Mouse (Mus musculus): ENCODE results near the gene Dido1.

Dido1 gene

GRCm38 (mm10) chr2:180709923-180710272 is at the start of gene Dido1, which contains the start of gene Gid8:
Gene Dido1 (minus strand): TSS chr2:180709999.
Gene Gid8 (plus strand): TSS chr2:180710117.
- DNase-seq (ENCODE audit: low spot score), result peak; percentile 98

DNA sequence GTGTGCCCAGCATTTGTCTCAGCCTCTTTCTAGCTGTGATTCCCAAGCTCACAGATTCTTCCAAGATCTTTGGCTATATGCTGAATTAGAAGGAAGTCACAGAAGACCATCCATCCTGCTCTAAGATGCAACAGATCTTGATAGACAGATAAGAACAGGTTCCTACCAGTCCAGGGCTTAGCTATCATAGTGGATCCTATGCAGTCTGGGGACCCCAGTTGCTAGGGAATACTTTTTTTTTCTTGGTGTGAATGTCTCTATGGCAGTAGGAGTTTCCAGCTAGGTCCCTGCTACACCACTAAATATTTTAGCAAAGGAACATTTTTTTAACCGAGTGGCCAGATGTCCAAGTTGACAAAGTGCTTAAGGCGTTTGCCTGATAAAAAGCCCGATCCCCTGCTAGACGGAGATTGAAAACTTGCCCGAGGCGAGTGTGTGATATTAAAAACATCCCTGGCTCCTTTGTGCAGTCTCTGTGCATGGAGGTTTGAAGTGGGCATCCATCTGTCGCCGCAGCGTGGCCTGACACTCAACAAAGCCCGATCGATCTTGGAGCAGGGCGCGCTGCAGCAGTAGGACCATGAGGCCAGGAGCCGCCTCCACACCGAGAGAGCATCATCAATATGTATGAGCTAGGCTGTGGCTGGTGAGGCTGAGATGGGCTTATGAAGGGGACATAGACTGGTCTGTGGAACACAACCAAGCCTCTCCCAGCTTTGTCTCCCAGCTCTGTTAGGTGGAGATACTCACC is 48.9 kb upstream of the Dido1 start:
- no peak for DNase-seq (ENCODE audit: low spot score)

DNA sequence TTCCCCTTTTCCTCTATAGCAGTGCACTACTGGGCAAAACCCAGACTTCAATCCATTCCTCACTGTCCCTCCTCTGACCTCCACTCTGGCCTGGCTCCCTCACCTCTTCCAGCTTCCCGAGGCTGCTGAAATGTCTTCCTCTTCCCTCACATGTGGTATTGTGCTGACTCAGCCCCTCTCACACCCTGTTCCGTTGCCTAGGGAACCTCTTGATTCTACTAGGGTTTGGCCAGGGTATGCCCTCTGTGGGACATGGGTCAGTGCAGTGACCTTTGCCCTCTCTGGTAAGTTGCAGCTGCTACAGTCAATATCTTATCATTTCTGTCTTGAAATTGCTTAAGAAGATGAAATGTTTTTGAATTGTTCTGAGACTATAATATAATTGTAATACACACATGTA is 47.0 kb upstream of the Dido1 start:
- DNase-seq (ENCODE audit: low spot score), result no peak

DNA sequence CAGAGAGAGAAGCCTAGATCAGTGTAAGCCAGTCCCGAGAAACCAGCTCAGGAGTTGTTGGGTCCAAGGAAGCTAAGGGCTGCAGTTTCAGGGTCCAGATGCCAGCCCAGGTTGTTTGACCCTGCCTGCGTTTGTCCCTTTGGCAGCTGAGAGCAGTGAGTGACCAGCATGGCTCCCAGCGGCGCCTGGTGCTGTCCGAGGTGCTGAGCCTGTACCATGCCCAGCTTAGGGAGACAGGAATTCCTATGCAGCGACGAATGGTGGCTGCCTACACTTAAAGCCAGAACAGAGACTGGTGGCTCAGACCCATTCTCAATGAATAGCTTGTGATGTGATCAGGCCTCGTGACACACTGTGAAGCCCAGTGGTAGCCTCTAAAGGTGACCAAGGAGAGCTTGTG is 46.1 kb upstream of the Dido1 start:
- DNase-seq (ENCODE audit: low spot score), result peak; percentile 35

DNA sequence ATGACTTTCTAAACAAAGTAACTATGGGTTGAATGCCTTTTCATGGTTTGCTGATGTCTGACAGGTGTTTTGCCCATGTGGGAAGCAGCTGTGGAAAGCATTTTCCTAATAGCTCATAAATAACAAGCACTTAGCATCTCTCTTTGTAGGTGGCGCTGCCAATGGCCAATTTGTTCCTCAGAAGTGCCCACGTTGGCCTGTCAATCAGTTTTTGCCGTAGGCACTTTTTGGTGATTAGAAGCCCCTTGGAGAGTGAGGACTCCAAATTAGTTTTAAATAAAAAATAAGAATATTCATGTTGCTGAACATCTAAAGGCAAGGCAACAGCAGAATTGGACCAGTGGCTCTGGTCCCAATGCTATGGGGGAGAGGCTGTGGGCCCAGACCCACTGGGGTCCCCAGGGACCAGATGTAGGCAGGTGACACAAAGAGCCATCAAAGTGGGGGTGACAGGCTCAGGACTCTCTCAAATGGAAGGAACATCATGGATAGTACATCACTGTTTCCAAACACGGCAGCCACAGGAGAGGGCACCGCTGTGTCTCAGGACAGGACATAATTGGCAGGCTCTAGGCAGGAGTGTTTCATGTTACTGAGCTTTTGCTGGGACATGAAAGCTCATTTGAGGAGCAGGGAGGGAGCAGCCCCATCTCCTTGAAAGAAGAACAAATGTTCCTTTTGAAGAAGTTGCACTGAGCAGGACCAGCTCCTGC is 45.3 kb upstream of the Dido1 start:
- no peak for DNase-seq (ENCODE audit: low spot score)

- no peak for DNase-seq (ENCODE audit: low spot score)
These were observed 39.1 kb upstream of the Dido1 start for GRCm38 (mm10) chr2:180748904-180749303.

DNA sequence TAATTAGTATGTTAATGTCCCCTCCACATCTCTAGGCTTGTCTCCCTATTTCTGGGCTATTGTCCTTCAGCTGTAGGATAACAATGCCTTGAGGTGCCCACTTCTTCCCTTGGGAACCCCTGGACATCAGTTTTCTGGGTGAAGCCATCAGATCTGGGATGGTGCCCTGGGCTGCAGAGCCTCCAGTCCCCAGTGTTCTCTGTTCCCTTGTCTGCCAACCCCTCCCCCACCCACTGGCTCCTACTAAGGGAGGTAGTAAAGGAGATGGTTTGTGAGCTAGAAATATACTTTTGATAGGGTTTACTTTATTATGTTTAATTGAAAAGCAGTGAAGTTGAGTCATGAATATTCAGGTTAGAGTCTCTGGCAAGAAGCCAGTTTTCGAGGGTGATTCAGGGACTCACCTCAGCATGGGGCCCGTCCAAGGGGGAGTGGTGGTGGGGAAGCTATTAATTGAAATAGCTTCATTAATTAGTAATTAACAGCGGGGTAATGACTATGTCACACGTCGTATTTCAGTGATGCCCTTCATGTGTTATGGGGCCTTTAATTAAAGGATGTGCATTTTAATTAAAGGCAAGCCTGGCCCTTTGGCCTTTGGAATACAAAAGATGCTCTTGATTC is 36.9 kb upstream of the Dido1 start:
- DNase-seq (ENCODE audit: low spot score), result no peak

DNA sequence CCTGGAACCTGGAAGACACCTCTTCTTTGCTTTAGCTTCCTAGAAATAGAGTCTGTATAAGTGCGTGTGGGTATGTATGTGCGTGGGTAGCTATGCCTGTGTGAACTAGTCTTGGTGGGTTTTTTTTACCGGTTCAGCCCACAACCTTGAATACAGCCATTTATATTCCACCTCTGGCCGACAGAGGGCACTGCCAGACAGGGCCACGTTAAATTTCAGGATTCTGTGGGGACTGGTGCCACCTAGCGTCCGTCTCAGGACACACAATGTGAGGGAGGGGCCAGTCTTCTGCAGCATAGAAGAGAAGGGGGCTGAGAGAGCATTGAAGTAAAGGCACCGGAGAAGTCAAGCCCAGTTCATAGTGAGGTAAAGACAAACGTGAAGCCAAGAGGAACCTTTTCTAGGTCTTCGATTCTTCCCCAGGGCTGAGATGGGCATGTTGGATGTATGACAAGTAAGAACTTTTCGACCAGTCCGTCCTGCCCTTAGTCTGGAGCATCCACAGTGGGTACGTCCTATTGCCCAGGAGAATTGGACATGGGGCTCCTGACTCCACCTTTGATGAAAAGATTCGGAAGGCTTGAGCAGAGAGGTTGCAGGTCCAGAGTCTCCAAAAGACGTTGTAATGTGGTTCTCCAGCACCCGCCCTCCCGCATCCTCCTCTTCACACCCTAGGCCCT is 35.6 kb upstream of the Dido1 start:
- peak; percentile 80 for DNase-seq (ENCODE audit: low spot score)

DNA sequence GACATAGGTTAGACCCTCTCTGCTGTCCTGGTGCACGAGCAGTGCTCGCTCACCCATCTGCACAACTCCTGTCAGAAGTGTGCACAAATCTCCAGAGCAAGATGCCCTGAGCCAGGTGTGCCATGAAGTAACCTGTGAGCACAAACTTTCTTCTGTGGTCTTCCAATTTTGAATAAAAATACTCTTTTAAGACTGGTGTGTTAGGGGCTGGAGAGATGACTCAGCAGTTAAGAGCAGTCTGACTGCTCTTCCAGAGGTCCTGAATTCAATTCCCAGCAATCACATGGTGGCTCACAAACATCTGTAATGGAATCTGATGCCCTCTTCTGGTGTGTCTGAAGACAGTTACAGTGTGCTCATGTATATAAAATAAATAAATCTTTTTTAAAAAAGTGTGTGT is 33.5 kb upstream of the Dido1 start:
- no peak for DNase-seq (ENCODE audit: low spot score)

- DNase-seq (ENCODE audit: low spot score), result no peak
These were observed 33.0 kb upstream of the Dido1 start for GRCm38 (mm10) chr2:180742820-180743219.

DNA sequence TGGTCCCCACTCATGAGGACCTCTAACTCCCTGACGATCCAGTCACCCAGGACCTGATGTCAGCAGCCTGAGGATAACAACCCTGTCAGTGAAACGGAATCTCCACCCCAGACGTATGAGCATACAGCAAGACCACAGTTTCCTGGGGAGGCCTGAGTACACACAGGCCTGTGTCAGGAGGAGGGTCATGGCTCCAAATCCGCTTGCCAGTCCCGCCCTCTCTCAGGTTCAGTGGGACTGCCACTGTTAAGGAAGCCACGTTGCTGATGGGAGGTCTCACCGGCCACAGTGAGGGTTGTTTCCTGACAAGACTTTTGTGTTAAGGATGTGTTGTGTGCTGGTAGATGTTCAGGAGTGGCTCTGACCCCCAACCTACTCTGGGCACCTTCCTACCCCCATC is 31.6 kb upstream of the Dido1 start:
- no peak for DNase-seq (ENCODE audit: low spot score)

DNA sequence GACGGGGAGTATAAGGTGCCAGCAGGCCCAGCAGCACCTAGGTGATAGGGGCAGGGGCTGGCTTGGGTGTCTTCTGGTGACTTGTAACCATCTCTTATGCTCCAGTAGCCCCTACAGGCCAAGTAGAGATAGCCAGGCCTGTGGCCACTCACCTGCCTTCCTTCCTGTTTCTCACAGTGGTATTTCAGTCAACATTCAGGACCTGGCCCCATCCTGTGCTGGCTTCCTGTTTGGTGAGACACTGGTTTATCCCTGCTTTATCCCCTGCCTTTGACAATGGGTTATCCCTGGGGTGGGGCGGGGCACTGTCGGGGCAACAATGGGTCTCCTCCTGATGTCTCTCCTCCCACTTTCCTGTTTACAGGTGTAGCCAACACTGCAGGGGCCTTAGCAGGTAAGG is 30.6 kb upstream of the Dido1 start:
- DNase-seq (ENCODE audit: low spot score), result no peak

GRCm38 (mm10) chr2:180737984-180738383 is 28.2 kb upstream of the Dido1 start:
- no peak for DNase-seq (ENCODE audit: low spot score)

DNA sequence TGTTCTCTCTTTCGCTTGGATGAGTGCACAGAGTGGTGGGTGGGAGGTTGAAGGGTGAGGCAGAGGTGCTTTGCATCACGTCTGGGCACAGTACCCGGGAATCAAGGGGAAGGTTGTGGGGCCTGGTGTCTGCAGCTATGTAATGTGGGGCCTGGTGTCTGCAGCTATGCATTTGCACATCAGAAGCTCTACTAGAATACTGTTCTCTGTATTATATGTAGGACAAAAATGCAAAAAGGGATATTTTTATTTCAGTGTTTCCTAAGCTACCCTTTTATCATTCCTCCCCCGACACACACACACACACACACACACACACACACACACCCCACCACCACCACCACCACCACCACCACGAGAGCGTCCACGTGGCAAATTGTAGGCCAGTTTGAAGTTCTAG is 25.4 kb upstream of the Dido1 start:
- DNase-seq (ENCODE audit: low spot score), result no peak

DNA sequence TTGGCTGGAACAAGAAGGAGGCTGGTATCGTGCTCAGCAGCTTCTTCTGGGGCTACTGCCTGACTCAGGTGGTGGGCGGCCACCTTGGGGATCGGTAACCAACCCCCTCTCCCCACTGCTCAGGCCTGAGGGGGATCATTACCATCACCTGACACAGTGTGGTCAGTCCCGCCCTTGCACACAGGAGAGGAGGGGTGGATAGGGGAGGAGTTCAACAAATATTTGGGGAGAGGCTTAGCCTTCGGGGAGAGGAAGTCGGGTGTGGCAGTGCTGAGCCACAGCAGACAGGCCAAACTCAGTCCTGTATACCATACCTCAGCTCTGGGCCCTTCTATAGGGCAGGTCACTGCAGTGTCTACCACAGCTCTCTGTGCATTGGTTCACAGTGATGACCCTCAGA is 22.2 kb upstream of the Dido1 start:
- no peak for DNase-seq (ENCODE audit: low spot score)

GRCm38 (mm10) chr2:180731036-180731435 is 21.2 kb upstream of the Dido1 start:
- no peak for DNase-seq (ENCODE audit: low spot score)

- DNase-seq (ENCODE audit: low spot score), result no peak
These were observed 17.8 kb upstream of the Dido1 start for GRCm38 (mm10) chr2:180727613-180728021.

- DNase-seq (ENCODE audit: low spot score), result no peak
These were observed 17.1 kb upstream of the Dido1 start for GRCm38 (mm10) chr2:180726658-180727442.

DNA sequence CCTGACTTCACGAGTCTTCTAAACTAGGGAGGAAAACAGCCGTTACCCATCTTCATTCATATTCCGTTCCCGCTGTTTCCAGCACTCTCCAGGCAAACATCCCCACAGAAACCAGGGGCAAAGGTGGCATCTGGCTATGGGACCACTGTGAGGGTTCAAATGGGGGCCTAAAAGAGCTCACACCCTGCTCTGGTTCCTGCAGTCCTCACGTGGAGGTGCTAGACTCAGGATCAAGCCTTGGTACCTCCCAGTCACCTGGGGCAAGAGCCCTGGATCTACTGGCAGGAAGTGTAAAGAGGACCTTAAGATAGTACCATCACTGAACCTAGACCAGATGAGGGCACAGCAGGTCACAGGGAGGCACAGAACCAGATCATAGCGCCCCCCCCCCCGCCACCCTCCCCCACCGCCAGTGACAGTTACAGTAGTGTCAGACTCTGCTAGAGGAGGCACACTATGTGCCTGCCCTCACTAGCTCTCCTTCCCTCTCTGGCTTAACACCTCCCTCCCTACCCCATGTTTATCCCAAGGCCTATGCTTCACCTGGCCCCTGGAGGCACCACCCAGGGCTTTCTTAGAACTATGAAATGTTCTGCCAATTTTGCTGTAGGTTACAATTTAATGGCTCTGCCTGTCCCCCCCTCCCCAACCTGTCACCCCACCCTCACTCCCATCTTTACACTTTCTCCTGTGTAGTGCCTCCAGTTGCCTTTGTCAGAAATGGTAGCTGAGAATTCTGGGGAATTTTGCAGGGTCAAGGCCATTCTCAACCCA is 16.2 kb upstream of the Dido1 start:
- DNase-seq (ENCODE audit: low spot score), result no peak

GRCm38 (mm10) chr2:180725414-180725778 is 15.6 kb upstream of the Dido1 start:
- DNase-seq (ENCODE audit: low spot score), result no peak
